Mouse (Mus musculus) intestine, postnatal 0 days (tissue): ENCODE measurements around the gene Ang2. TPM values are rescaled to one million over a fixed set of nuclear protein-coding genes. Genes with fewer than 3 reads are reported as not detected.
"Not testable (repeated sequence)": the region's sequence is repeated elsewhere in the genome, so short reads cannot be mapped to it uniquely, and the experiment has no call there.

Experiments used
- ATAC-seq: fragments of 200-750 bp; cut with Nextera tagmentation; 2 replicates; pipeline ENCODE4 v1.8.0; 2017; ENCODE audit warnings: mild to moderate bottlenecking, moderate TSS enrichment, moderate library complexity
- H3K27ac ChIP-seq: fragments of 300-500 bp; sonication (generic); 2 replicates; pipeline ENCODE4 v1.5.1; 2014; ENCODE audit warnings: mild to moderate bottlenecking, low read depth, low read length, moderate library complexity
- H3K27me3 ChIP-seq: fragments of 300-500 bp; sonication (generic); replicated peaks from 2 replicates; pipeline ENCODE4 v1.6.1; 2014; ENCODE audit warnings: low read length, mixed read lengths; ENCODE audit not compliant: control insufficient read depth, insufficient read depth
- H3K36me3 ChIP-seq: fragments of 300-500 bp; sonication (generic); 2 replicates; pipeline ENCODE4 v1.6.1; 2014; ENCODE audit warnings: mild to moderate bottlenecking, moderate library complexity; ENCODE audit not compliant: control insufficient read depth, insufficient read depth
- H3K4me1 ChIP-seq: fragments of 300-500 bp; sonication (generic); replicated peaks from 2 replicates; pipeline ENCODE4 v1.6.1; 2014; ENCODE audit warnings: antibody characterized with exemption, low read length, mixed read lengths; ENCODE audit not compliant: control insufficient read depth, insufficient read depth
- H3K4me2 ChIP-seq: fragments of 300-500 bp; sonication (generic); replicated peaks from 2 replicates; pipeline ENCODE4 v1.6.1; 2014; ENCODE audit warnings: low read depth, mild to moderate bottlenecking, moderate library complexity
- H3K4me3 ChIP-seq: fragments of 300-500 bp; sonication (generic); 2 replicates; pipeline ENCODE4 v1.5.1; 2014; ENCODE audit warnings: low read depth, low read length
- H3K9ac ChIP-seq: fragments of 300-500 bp; sonication (generic); 2 replicates; pipeline ENCODE4 v1.6.1; 2014; ENCODE audit warnings: mild to moderate bottlenecking, low read depth, low read length
- H3K9me3 ChIP-seq: fragments of 300-500 bp; sonication (generic); 2 replicates; pipeline ENCODE4 v1.6.1; 2016; ENCODE audit warnings: mixed run types; ENCODE audit not compliant: control insufficient read depth
- CTCF ChIP-seq: sonication (generic); IDR thresholded peaks from 2 replicates; pipeline ENCODE4 v1.5.1; 2016; ENCODE audit warnings: low read depth, mild to moderate bottlenecking, control low read depth, antibody characterized with exemption, moderate library complexity
- WGBS: fragments of 180-500 bp; shearing (Covaris S2); extraction: QIAGEN DNeasy Blood & Tissue Kit; methylation state at CpG from one replicate; pipeline ENCODE4 v1.1.7; 2014; 5-methylcytosine and 5-hydroxymethylcytosine counted together
- polyA plus RNA-seq: library from polyadenylated mRNA; unstranded; fragments of >200 nt; fragmentation: Nextera tagmentation; extraction: Ambion mirVana; gene quantifications from 2 replicates; pipeline ENCODE4 v1.2.1, GENCODE M21; 2015

Gene Ang2
- polyA plus RNA-seq, 1 experiment from 2014 or later = not detected

- H3K9ac ChIP-seq, H3K4me3 ChIP-seq, H3K4me1 ChIP-seq, H3K27me3 ChIP-seq, H3K36me3 ChIP-seq, H3K27ac ChIP-seq, ATAC-seq, H3K9me3 ChIP-seq, H3K4me2 ChIP-seq: not testable (repeated sequence)
- peak; percentile 76 for TF ChIP-seq CTCF
- WGBS = 44% methylated on average over 9 of the region's 9 CpGs
Measured at GRCm38 (mm10) chr14:51172095-51172865, 26.7 kb downstream of the Ang2 start.

DNA sequence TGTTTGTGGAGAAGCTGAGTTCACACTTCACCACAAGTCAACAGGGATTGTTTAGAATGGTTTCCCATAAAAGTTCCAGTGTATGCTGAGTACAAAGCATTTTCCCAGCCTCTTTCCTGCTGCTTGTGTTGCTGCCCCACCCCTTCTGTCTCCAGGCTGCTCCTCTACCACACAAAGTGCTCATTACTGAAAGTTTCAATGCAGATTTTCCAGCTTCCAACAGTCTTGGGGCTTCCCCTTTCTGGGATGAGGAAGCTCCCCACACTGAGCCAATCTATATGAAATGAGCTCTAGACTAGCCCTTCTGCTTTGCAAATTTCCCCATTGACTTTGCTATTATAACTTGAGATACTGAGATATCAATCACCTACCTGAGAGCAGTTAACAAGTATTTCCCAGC is 32.9 kb downstream of the Ang2 start:
- H3K9me3 ChIP-seq = no peaks in the 10 kb centered on the region
- H3K4me1 ChIP-seq = no peaks in the 10 kb centered on the region
- TF ChIP-seq CTCF = no peak
- no peak overlapping the region for H3K4me2 ChIP-seq
- H3K27ac ChIP-seq = no peak overlapping the region
- H3K4me3 ChIP-seq = no peak overlapping the region
- no peaks in the 10 kb centered on the region for H3K36me3 ChIP-seq
- no peaks in the 10 kb centered on the region for H3K27me3 ChIP-seq
- ATAC-seq = no peak
- H3K9ac ChIP-seq = no peak overlapping the region

- Histone ChIP-seq H3K4me2 (no peak overlapping the region), H3K36me3 (no peaks in the 10 kb centered on the region), H3K4me3 (no peak overlapping the region), H3K9me3 (no peaks in the 10 kb centered on the region), H3K9ac (no peak overlapping the region), H3K27me3 (no peaks in the 10 kb centered on the region), H3K27ac (no peak overlapping the region), H3K4me1 (no peaks in the 10 kb centered on the region)
- 93% methylated on average over 1 of the region's 1 CpGs for WGBS
- TF ChIP-seq CTCF = no peak
- ATAC-seq = no peak
Measured at GRCm38 (mm10) chr14:51165435-51165834, 33.5 kb downstream of the Ang2 start.

GRCm38 (mm10) chr14:51163323-51163722 is 35.6 kb downstream of the Ang2 start:
- not testable (repeated sequence) for H3K27ac ChIP-seq, H3K36me3 ChIP-seq, H3K9me3 ChIP-seq, H3K4me1 ChIP-seq, ATAC-seq, H3K27me3 ChIP-seq, H3K9ac ChIP-seq, H3K4me2 ChIP-seq, H3K4me3 ChIP-seq
- 69% methylated on average over 6 of the region's 6 CpGs for WGBS

DNA sequence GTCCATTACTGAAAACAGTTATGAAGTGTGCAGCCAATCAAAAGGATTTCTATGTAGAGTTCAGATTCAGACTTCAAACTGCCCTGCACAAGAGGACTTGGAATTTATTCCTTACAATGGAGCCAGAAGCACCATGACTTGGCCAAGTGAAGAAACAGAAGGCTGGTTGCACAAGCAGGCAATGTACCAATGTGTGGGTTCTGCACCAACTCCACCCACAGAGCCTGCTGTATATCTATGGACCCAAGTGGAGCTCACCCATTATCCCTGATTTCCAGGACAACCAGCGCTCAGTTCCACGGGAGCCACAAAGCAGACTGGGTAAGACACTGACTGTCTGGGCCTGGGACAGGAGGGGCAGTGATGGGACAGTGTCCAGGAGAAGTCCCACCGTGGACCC is 37.0 kb downstream of the Ang2 start, which contains the start of gene Rnase2b:
TSS of gene Rnase2b (plus strand) at position 285 of the 400 bp plus-strand sequence.
- H3K4me3 ChIP-seq, H3K27ac ChIP-seq, H3K4me2 ChIP-seq, ATAC-seq, H3K9me3 ChIP-seq, H3K9ac ChIP-seq, H3K27me3 ChIP-seq, H3K4me1 ChIP-seq, H3K36me3 ChIP-seq: not testable (repeated sequence)
- 96% methylated on average over 3 of the region's 3 CpGs for WGBS

DNA sequence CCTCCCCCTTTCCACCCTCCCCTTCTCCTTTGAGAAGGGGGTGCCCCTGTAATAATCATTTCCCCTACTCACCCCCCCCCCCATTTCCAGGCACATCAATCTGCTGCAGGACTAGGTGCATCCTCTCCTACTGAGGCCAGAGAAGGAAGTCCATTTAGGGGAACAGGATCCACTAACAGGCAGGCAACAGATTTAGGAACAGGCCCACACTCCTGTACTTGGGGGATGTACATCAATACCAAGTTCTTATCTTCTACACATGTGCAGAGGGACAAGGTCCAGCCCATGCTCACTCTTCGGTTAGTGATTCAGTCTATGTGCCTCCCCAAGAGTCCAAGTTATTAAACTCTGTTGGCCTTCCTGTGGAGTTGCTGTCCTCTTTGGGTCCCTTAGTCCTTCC is 41.9 kb downstream of the Ang2 start:
- 55% methylated on average over 1 of the region's 1 CpGs for WGBS
- no peak overlapping the region for H3K9ac ChIP-seq
- no peak overlapping the region for H3K27ac ChIP-seq
- H3K4me3 ChIP-seq = no peak overlapping the region
- H3K27me3 ChIP-seq = no peaks in the 10 kb centered on the region
- no peak for ATAC-seq
- H3K36me3 ChIP-seq = no peaks in the 10 kb centered on the region
- H3K4me1 ChIP-seq = no peaks in the 10 kb centered on the region
- H3K9me3 ChIP-seq = no peaks in the 10 kb centered on the region
- TF ChIP-seq CTCF = no peak
- no peak overlapping the region for H3K4me2 ChIP-seq

DNA sequence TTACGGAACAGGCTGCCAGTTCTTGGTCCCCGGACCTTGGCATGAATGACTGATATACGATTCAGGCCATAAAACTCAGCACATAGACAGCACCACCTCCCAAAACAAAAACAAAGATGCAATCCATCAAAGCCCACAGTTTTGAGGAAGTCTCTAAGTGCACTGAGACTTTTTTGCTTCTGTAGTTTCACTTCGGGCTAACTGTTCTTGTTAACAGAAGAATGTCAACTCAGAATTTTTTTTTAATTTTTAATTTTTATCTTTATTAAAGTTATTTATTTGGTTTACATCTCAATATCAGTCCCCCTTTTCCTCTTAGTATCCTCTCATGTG is 42.2 kb downstream of the Ang2 start:
- Histone ChIP-seq H3K4me1 (no peaks in the 10 kb centered on the region), H3K9me3 (no peaks in the 10 kb centered on the region), H3K4me2 (no peak overlapping the region), H3K27me3 (no peaks in the 10 kb centered on the region), H3K36me3 (no peaks in the 10 kb centered on the region), H3K4me3 (no peak overlapping the region), H3K27ac (no peak overlapping the region), H3K9ac (no peak overlapping the region)
- no peak for ATAC-seq
- 33% methylated on average over 4 of the region's 4 CpGs for WGBS
- no peak for TF ChIP-seq CTCF
